Mouse (Mus musculus) adrenal gland, adult 18-20 months (tissue): ENCODE measurements around the gene Timp1. TPM values are rescaled to one million over a fixed set of nuclear protein-coding genes. Genes with fewer than 3 reads are reported as not detected.

Experiments
- DNase-seq, 2 experiments: peaks; one replicate each; pipeline ENCODE4 v3.0.0; 2021 to 2022; ENCODE audit warnings: low spot score in 2 of 2
- microRNA-seq, 2 experiments: library from miRNA; unstranded; fragments of <30 nt; microRNA quantifications; one replicate each; pipeline ENCODE4 v1.2.0; 2021; ENCODE audit warnings: borderline number of aligned reads in 2 of 2
- total RNA-seq, 2 experiments: library from RNA; stranded (reverse); gene quantifications; 1 replicate in 1 of 2; 2 replicates in 1 of 2; pipeline ENCODE4 v1.2.3; 2021

The Timp1 gene
- total RNA-seq, 2 experiments from 2014 or later, result 20.9 to 32.1 TPM

DNA sequence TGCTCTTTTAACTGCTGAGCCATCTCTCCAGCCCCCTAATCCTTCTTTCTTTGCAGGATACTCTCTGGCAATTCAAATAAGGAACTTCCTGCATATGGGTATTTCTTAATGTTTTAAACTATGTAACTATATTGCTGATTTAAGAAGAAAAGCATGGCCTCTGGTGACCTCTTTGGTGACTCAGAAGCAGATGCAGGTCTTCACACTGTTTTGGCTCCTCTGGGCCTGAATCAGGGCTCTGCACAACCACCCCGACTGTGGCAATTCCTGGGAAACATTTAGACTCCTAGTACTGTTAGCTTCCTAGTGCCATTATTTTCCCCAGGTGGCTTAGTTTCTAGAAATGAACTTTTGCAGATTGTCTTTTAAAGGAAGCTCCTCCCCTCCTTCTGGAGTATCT, 53.5 kb downstream of the Timp1 start:
- no peak for DNase-seq

Small RNAs within 50 kb of the gene (microRNA-seq; reads per million reads assigned to microRNA genes)
- gene Gm24824 (0 reads per million in 2 experiments), gene Mir5617 (0 to 0.95 reads per million in 2 experiments)

Other genes with a start within 250 kb of the Timp1 start
- gene Uba1, start 211.8 kb upstream of the Timp1 start, total RNA-seq, result 100 to 1,000 TPM; 372 to 497 TPM
- 100 to 1,000 TPM; 154 to 171 TPM for gene Cdk16, start 182.2 kb upstream of the Timp1 start, total RNA-seq
- gene Usp11, start 166.3 kb upstream of the Timp1 start, total RNA-seq, result 10 to 100 TPM; 26.7 to 30.0 TPM
- gene Araf, start 72.4 kb upstream of the Timp1 start, total RNA-seq, result 100 to 1,000 TPM; 108 to 123 TPM
- 10 to 100 TPM in 1 of 2 experiments, 1 to 10 TPM in 1; 7.5 to 10.6 TPM for gene Syn1, start 50.8 kb downstream of the Timp1 start, total RNA-seq
- 10 to 100 TPM in 1 of 2 experiments, 1 to 10 TPM in 1; 9.6 to 16.8 TPM for gene Cfp, start 61.4 kb downstream of the Timp1 start, total RNA-seq
- gene Elk1, start 80.4 kb downstream of the Timp1 start, total RNA-seq, result 10 to 100 TPM; 13.2 to 15.9 TPM
- 10 to 100 TPM; 40.2 to 41.8 TPM for gene Uxt, start 91.9 kb downstream of the Timp1 start, total RNA-seq
- 1 to 10 TPM; 5.4 to 5.9 TPM for gene Zfp182, start 192.2 kb downstream of the Timp1 start, total RNA-seq
- gene Spaca5, start 198.2 kb downstream of the Timp1 start, total RNA-seq, result not detected
- gene Zfp300, start 219.4 kb downstream of the Timp1 start, total RNA-seq, result 1 to 10 TPM in 1 of 2 experiments, under 1 TPM in 1; 0.99 to 1.3 TPM
- gene Ssxa1, start 245.7 kb downstream of the Timp1 start, total RNA-seq, result not detected